Mouse (Mus musculus) adrenal gland, postnatal 14 days (tissue): Measurements from ENCODE around the gene Mcpt8. TPM values are rescaled to one million over a fixed set of nuclear protein-coding genes. Genes with fewer than 3 reads are reported as not detected.

Source experiments
- microRNA-seq, 2 experiments: library from miRNA; unstranded; fragments of <30 nt; microRNA quantifications; one replicate each; pipeline ENCODE4 v1.2.0; 2021
- total RNA-seq: library from RNA; stranded (reverse); gene quantifications from 2 replicates; pipeline ENCODE4 v1.2.3, GENCODE M21; 2021

The Mcpt8 gene
- total RNA-seq, 1 experiment from 2014 or later = 0.70 TPM

Small RNAs within 50 kb of the gene (microRNA-seq; reads per million reads assigned to microRNA genes)
- 0 reads per million in 2 experiments for gene Mir6949

Other genes starting within 250 kb of the Mcpt8 start
- gene Nynrin, start 231.3 kb downstream of the Mcpt8 start, total RNA-seq = 14.1 and 18.8 TPM in 2 replicates
- gene Cbln3, start 200.9 kb downstream of the Mcpt8 start, total RNA-seq = 0.11 and 0.34 TPM in 2 replicates
- 19.2 and 23.8 TPM in 2 replicates for gene Khnyn, start 200.3 kb downstream of the Mcpt8 start, total RNA-seq
- gene Sdr39u1, start 185.0 kb downstream of the Mcpt8 start, total RNA-seq = 83.3 and 100 TPM in 2 replicates
- gene Cma1, start 140.6 kb downstream of the Mcpt8 start, total RNA-seq = 4.3 and 5.9 TPM in 2 replicates
- gene Cma2, start 134.3 kb downstream of the Mcpt8 start, total RNA-seq = 0.70 TPM in 1 of 2 replicates, not detected in the other
- not detected in 2 replicates for gene Mcpt1, start 67.3 kb downstream of the Mcpt8 start, total RNA-seq
- not detected in 2 replicates for gene Mcpt9, start 54.8 kb downstream of the Mcpt8 start, total RNA-seq
- gene Mcpt2, start 43.2 kb downstream of the Mcpt8 start, total RNA-seq = not detected in 2 replicates
- gene Mcpt4, start 23.0 kb downstream of the Mcpt8 start, total RNA-seq = 2.7 and 3.3 TPM in 2 replicates
- 0.64 TPM in 1 of 2 replicates, not detected in the other for gene Ctsg, start 17.3 kb upstream of the Mcpt8 start, total RNA-seq
- not detected in 2 replicates for gene Gzme, start 35.4 kb upstream of the Mcpt8 start, total RNA-seq
- not detected in 2 replicates for gene Gzmd, start 47.3 kb upstream of the Mcpt8 start, total RNA-seq
- not detected in 2 replicates for gene Gzmg, start 74.3 kb upstream of the Mcpt8 start, total RNA-seq
- not detected in 2 replicates for gene Gzmn, start 89.3 kb upstream of the Mcpt8 start, total RNA-seq
- not detected in 2 replicates for gene Gzmf, start 126.1 kb upstream of the Mcpt8 start, total RNA-seq
- not detected in 2 replicates for gene Gzmc, start 149.4 kb upstream of the Mcpt8 start, total RNA-seq
- gene Gzmb, start 177.0 kb upstream of the Mcpt8 start, total RNA-seq = 0.22 TPM in 1 of 2 replicates, not detected in the other